ENCODE assay signal across 23 mouse cellular contexts in genomic region chr1:179266936-179267335, GRCm38 (mm10).
"Had no signal": no experiment of that assay in that cellular context is flagged by ENCODE, and none has a peak within 500 bp of the region (broad histone marks: within the 10 kb centered on the region; RNA-seq: fewer than 3 reads in every experiment).

No protein-coding gene starts in this region.

- H3K4me1 ChIP-seq: heart, embryonic 12.5 days; liver, embryonic 13.5 days; liver, embryonic 15.5 days had no signal

- DNase-seq: gastrocnemius, postnatal 14 days; gastrocnemius, postnatal 36 days; heart, adult 2 months; heart, postnatal 10 days; heart, postnatal 36 days; kidney, adult 11 months; kidney, adult 2 months; kidney, adult 9 months; kidney, postnatal 14 days; kidney, postnatal 36 days; layer of hippocampus, adult 9-11 months; layer of hippocampus, postnatal 36 days; liver; liver, embryonic 13.5 days had no signal

- H3K27me3 ChIP-seq: heart, embryonic 12.5 days; hindbrain, embryonic 13.5 days; hindbrain, embryonic 15.5 days; kidney, embryonic 15.5 days; limb, embryonic 12.5 days; liver, embryonic 13.5 days; liver, embryonic 15.5 days had no signal

- H3K27ac ChIP-seq: heart, adult 2 months; hindbrain, embryonic 13.5 days; hindbrain, embryonic 15.5 days; hindbrain, postnatal 0 days; kidney, embryonic 15.5 days; kidney, postnatal 0 days; limb, embryonic 10.5 days; limb, embryonic 12.5 days; liver, embryonic 13.5 days; liver, embryonic 15.5 days had no signal

- H3K4me3 ChIP-seq: heart, adult 2 months; heart, embryonic 12.5 days; hindbrain, embryonic 13.5 days; hindbrain, embryonic 15.5 days; kidney, embryonic 15.5 days; limb, embryonic 10.5 days; limb, embryonic 12.5 days; liver, embryonic 13.5 days; liver, embryonic 15.5 days had no signal

- H3K36me3 ChIP-seq: hindbrain, embryonic 15.5 days; limb, embryonic 10.5 days; limb, embryonic 12.5 days; liver, embryonic 13.5 days; liver, embryonic 15.5 days had no signal

- H3K9me3 ChIP-seq: liver, embryonic 15.5 days had no signal
